Mouse (Mus musculus): ENCODE results near the gene Tmem161a. TPM values are rescaled to one million over a fixed set of nuclear protein-coding genes. Genes with fewer than 3 reads are reported as not detected.

Tmem161a gene
- polyA plus RNA-seq, 1 experiment from 2014 or later = 45.0 TPM

DNA sequence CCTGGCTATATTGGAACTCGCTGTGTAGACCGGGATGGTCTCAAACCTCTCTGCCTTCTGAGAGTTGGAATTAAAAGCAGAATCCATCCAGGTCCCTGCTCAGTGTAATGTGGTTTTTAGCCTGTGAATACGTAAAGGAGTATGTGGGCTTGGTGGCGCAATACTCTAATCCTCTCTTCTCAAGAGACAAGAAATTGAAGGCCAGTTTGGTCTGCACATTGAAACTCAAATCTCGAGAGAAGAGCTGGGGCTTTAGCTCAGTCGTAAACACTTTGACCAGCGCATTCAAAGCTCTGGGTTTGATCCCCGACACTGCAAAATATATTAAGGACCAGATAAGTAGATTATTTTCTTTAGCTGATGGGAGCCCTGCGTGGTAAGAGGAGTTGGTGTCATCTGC is 32.2 kb upstream of the Tmem161a start:
- ATAC-seq (no peak), DNase-seq (ENCODE audit: low spot score) (peak; percentile 68)
- Histone ChIP-seq H3K4me1 (ENCODE audit: insufficient read depth, low read depth, low read length) (peaks cover 14% of the 10 kb centered on the region; the same call in 1 of the 2 replicates), H3K9me3 (ENCODE audit: low read length) (no peaks in the 10 kb centered on the region), H3K4me3 (ENCODE audit: low read depth, low read length) (peak overlapping the region; percentile 67), H3K9ac (replicated peaks; ENCODE audit: low read depth) (peak overlapping the region; percentile 64), H3K4me2 (replicated peaks; ENCODE audit: low read depth, low read length) (peak overlapping the region; percentile 64), H3K36me3 (ENCODE audit: insufficient read depth, low read length) (peaks cover 6% of the 10 kb centered on the region; the same call in 1 of the 2 replicates), H3K27me3 (replicated peaks; ENCODE audit: insufficient read depth, low read length) (no peaks in the 10 kb centered on the region), H3K27ac (ENCODE audit: low read length) (peak overlapping the region; percentile 89)
- 7% methylated on average over 9 of the region's 9 CpGs for whole genome bisulfite sequencing
- TF ChIP-seq EP300 (IDR thresholded peaks at IDR 0.05) (no peak), CTCF (IDR thresholded peaks at IDR 0.05) (no peak)

DNA sequence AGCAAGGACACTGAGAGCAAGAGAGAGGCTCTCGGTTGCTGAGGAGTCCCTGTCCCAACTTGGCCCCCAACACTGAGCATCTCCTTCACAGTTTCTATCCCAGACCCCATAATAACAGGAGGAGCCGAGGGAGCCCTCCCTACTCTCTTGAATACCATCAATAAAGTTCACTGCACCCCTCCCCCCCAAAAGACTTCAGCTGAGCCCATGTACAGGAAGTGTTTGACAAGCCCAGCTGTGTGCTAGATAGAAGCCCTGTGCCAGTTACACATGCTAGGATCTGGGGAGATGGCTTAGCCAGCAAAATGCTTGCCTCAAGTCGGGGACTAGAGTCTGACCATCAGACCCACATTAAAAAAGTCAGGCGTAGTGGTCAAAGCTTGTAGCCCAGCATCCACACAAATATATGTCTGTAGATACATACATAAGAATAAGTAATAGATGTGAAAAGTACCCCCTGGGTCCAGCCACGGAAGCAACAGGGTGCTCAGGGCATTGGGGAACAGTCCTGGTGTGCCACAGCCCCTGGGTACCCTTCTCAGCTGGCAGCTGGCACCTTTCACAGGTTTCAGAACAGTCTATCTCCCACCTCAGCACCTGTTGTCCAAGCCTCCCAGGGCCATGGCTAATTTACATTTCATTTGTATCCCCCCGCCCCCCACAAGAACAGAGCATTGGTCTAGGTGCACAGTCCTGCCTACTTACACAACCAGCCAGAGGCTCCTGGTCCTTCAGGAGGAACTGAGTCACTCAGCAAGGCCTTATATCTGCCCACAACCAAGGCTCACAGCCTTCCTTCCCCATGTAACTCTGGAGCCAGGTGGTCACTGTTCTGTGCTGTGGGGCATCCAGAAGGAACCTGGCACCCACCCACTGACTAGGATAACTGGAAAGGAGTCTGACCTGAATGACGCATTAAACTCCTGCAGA is 24.2 kb upstream of the Tmem161a start:
- Histone ChIP-seq H3K4me3 (ENCODE audit: low read depth, low read length) (no peak overlapping the region), H3K27ac (ENCODE audit: low read length) (no peak overlapping the region), H3K4me1 (ENCODE audit: insufficient read depth, low read depth, low read length) (no peaks in the 10 kb centered on the region), H3K36me3 (ENCODE audit: insufficient read depth, low read length) (peaks cover 18% of the 10 kb centered on the region), H3K27me3 (replicated peaks; ENCODE audit: insufficient read depth, low read length) (no peaks in the 10 kb centered on the region), H3K9ac (replicated peaks; ENCODE audit: low read depth) (no peak overlapping the region), H3K4me2 (replicated peaks; ENCODE audit: low read depth, low read length) (no peak overlapping the region), H3K9me3 (ENCODE audit: low read length) (no peaks in the 10 kb centered on the region)
- DNase-seq (ENCODE audit: low spot score) (no peak), ATAC-seq (no peak)
- WGBS = 77% methylated on average over 7 of the region's 7 CpGs
- TF ChIP-seq EP300 (IDR thresholded peaks at IDR 0.05) (no peak), CTCF (IDR thresholded peaks at IDR 0.05) (no peak)

DNA sequence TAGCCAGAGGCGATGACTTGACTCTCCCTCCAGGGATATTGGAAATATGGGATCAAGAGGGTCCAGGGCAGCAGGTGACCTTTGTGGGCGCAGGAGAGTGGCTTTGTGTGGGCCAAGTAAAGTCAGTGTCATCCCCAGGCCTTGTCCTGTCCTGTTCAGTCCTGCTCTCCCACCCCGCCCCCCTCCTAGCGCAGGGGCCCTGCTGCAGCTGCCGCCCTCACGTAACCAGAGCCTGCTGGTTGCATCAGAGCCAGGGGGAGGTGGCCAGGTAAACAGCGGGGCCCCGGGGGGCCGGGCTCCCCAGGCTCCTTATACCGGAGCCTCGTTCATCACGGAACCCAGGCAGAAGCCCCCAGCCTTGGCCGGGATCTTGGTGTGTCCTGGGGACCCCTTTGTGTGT is 22.0 kb upstream of the Tmem161a start:
- Histone ChIP-seq H3K36me3 (ENCODE audit: insufficient read depth, low read length) (peaks cover 11% of the 10 kb centered on the region), H3K27ac (ENCODE audit: low read length) (no peak overlapping the region), H3K9ac (replicated peaks; ENCODE audit: low read depth) (no peak overlapping the region), H3K27me3 (replicated peaks; ENCODE audit: insufficient read depth, low read length) (no peaks in the 10 kb centered on the region), H3K4me1 (ENCODE audit: insufficient read depth, low read depth, low read length) (no peaks in the 10 kb centered on the region), H3K4me2 (replicated peaks; ENCODE audit: low read depth, low read length) (no peak overlapping the region), H3K4me3 (ENCODE audit: low read depth, low read length) (no peak overlapping the region), H3K9me3 (ENCODE audit: low read length) (no peaks in the 10 kb centered on the region)
- no peak for ATAC-seq
- TF ChIP-seq EP300 (IDR thresholded peaks at IDR 0.05) = no peak
- TF ChIP-seq CTCF (IDR thresholded peaks at IDR 0.05) = no peak
- no peak for DNase-seq (ENCODE audit: low spot score)
- WGBS = 15% methylated on average over 13 of the region's 13 CpGs

DNA sequence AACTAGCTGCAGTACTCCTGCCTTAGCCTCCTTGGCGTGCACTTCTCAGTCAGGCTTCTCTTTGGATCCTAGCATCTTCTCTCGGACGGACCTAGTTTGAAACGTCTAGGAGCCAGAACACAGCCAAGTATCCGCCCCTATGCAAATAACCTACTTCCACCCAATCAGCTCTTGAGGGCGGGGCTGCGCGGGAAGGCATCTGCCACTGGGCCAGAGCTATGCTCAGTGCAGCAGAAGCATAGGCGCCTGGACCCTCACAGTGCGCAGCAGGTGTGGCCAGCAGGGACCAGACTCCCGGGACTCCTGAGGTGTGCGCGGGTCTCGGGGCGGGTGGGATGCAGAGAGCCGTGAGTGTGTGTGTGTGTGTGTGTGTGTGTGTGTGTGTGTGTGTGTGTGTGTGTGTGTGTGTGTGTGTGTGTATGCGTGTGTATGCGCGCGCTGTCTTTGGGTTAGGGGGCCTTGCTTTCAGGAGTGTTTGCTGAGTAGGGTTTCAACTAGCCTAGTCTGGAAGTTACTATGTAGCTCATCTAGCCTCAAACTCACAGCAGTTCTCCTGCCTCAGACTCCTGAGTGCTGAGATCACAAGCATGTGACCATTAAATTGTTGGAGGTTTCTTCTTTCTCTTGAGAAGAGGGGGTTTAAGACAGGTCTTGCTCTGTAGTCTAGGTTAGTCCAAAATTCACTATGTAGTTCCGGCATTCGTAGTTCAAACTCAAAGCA is 19.5 kb upstream of the Tmem161a start:
- no peaks in the 10 kb centered on the region for H3K4me1 ChIP-seq (ENCODE audit: insufficient read depth, low read depth, low read length)
- H3K27me3 ChIP-seq (replicated peaks; ENCODE audit: insufficient read depth, low read length) = no peaks in the 10 kb centered on the region
- no peak overlapping the region for H3K4me2 ChIP-seq (replicated peaks; ENCODE audit: low read depth, low read length)
- DNase-seq (ENCODE audit: low spot score) = peak; percentile 91
- ATAC-seq = peak; percentile 98
- TF ChIP-seq EP300 (IDR thresholded peaks at IDR 0.05) = no peak
- TF ChIP-seq CTCF (IDR thresholded peaks at IDR 0.05) = no peak
- no peaks in the 10 kb centered on the region for H3K36me3 ChIP-seq (ENCODE audit: insufficient read depth, low read length)
- no peak overlapping the region for H3K9ac ChIP-seq (replicated peaks; ENCODE audit: low read depth)
- WGBS = 15% methylated on average over 20 of the region's 22 CpGs
- H3K27ac ChIP-seq (ENCODE audit: low read length) = no peak overlapping the region
- H3K9me3 ChIP-seq (ENCODE audit: low read length) = no peaks in the 10 kb centered on the region
- no peak overlapping the region for H3K4me3 ChIP-seq (ENCODE audit: low read depth, low read length)

DNA sequence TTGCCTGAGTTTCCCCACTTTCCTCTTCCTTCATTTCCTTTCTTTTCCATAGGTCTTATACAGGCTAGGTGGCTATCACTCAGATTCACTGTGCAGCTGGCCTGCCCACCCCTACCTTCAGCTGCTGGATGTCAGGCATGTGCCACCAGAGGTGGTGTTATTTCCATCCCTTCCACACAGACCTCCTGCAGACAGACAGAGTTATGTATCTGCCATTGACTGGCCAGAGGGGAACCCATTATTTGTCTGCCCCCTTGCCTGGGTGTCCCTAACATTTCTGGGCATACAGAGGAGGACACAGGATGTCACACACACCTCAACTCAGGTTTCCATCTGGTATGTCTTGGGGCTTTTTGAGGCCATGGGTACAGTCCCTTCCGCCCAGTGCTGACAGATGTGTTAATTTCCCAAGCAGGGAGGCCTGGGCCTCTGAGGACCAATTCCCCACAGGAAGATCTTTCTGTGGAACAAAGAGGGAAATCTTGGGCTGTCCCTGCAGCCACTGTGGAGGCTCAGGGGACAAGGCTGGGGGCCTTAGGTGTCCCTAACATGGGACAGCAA is 14.8 kb upstream of the Tmem161a start:
- DNase-seq (ENCODE audit: low spot score) = no peak
- H3K27ac ChIP-seq (ENCODE audit: low read length) = no peak overlapping the region
- H3K9ac ChIP-seq (replicated peaks; ENCODE audit: low read depth) = no peak overlapping the region
- H3K27me3 ChIP-seq (replicated peaks; ENCODE audit: insufficient read depth, low read length) = no peaks in the 10 kb centered on the region
- no peaks in the 10 kb centered on the region for H3K36me3 ChIP-seq (ENCODE audit: insufficient read depth, low read length)
- 89% methylated on average over 1 of the region's 1 CpGs for WGBS
- no peak overlapping the region for H3K4me2 ChIP-seq (replicated peaks; ENCODE audit: low read depth, low read length)
- no peak for TF ChIP-seq EP300 (IDR thresholded peaks at IDR 0.05)
- TF ChIP-seq CTCF (IDR thresholded peaks at IDR 0.05) = no peak
- no peaks in the 10 kb centered on the region; the same call in 1 of the 2 replicates for H3K4me1 ChIP-seq (ENCODE audit: insufficient read depth, low read depth, low read length)
- ATAC-seq = no peak
- H3K9me3 ChIP-seq (ENCODE audit: low read length) = no peaks in the 10 kb centered on the region
- H3K4me3 ChIP-seq (ENCODE audit: low read depth, low read length) = no peak overlapping the region

Data from lung, postnatal 0 days (tissue).